Mouse (Mus musculus) C2C12 (cell line): ENCODE results near the gene Anxa11. TPM values are rescaled to one million over a fixed set of nuclear protein-coding genes. Genes with fewer than 3 reads are reported as not detected.

Experiments used
- H3K27me3 ChIP-seq: one replicate; pipeline ENCODE4 v1.6.1; 2011; ENCODE audit not compliant: control insufficient read depth, insufficient read depth, insufficient read length
- H3K36me3 ChIP-seq: one replicate; pipeline ENCODE4 v1.6.1; 2011; ENCODE audit not compliant: control insufficient read depth, insufficient read depth
- H3K4me3 ChIP-seq: one replicate; pipeline ENCODE4 v1.5.1; 2011; ENCODE audit warnings: mild to moderate bottlenecking, control low read depth; ENCODE audit not compliant: poor library complexity, insufficient read depth, severe bottlenecking
- H3K79me2 ChIP-seq: one replicate; pipeline ENCODE4 v1.6.1; 2011; ENCODE audit not compliant: control insufficient read depth, insufficient read depth
- H3K79me3 ChIP-seq: one replicate; pipeline ENCODE4 v1.6.1; 2011; ENCODE audit warnings: low read depth, control low read depth
- H3ac ChIP-seq: one replicate; pipeline ENCODE3; 2011; ENCODE audit warnings: low read depth; ENCODE audit not compliant: control insufficient read depth, insufficient read length
- CEBPB ChIP-seq: IDR thresholded peaks from one replicate; pipeline ENCODE4 v1.6.1; 2011; ENCODE audit warnings: low read depth, mild to moderate bottlenecking, control low read depth, moderate library complexity
- CTCF ChIP-seq: IDR thresholded peaks from one replicate; pipeline ENCODE4 v1.5.1; 2011; ENCODE audit not compliant: control insufficient read depth, insufficient read depth, insufficient read length
- FOSL1 ChIP-seq: IDR thresholded peaks from one replicate; pipeline ENCODE4 v1.8.0; 2011; ENCODE audit warnings: mild to moderate bottlenecking, low read length; ENCODE audit not compliant: poor library complexity, insufficient read depth, severe bottlenecking
- MAX ChIP-seq: IDR thresholded peaks from one replicate; pipeline ENCODE4 v1.6.1; 2011; ENCODE audit warnings: mild to moderate bottlenecking, control low read depth
- MYOD1 ChIP-seq: IDR thresholded peaks from one replicate; pipeline ENCODE4 v1.6.1; 2011; ENCODE audit warnings: low read depth; ENCODE audit not compliant: control insufficient read depth, insufficient read length
- MYOG ChIP-seq: IDR thresholded peaks from one replicate; pipeline ENCODE4 v1.6.1; 2011; ENCODE audit not compliant: control insufficient read depth, insufficient read length; ENCODE audit errors: extremely low read depth
- USF1 ChIP-seq: IDR thresholded peaks from one replicate; pipeline ENCODE4 v1.6.1; 2011; ENCODE audit warnings: low read depth, mild to moderate bottlenecking, control low read depth, moderate library complexity
- long read RNA-seq, 2 experiments: library from polyadenylated mRNA; unstranded; transcript quantifications; one replicate each; pipeline ENCODE4 v2.0.0; 2019 to 2020
- polyA plus RNA-seq: library from polyadenylated mRNA; unstranded; fragments of >200 nt; fragmentation: generic; extraction: Trizol; gene quantifications from one replicate; pipeline ENCODE4 v1.2.1, GENCODE M21; 2012; ENCODE audit warnings: missing spikeins

Anxa11 gene
- 33.3 TPM for polyA plus RNA-seq
- long read RNA-seq, experiment 1, partial matches to known transcripts = 1 of 5 reads
- long read RNA-seq, experiment 1, other reads (novel, unspliced or antisense) = 1 of 5 reads
- long read RNA-seq, experiment 2, transcript Anxa11-201 (15 exons, 2,394 nt) = major isoform, 69 of 73 reads
- long read RNA-seq, experiment 2, partial matches to known transcripts = 0 of 73 reads
- long read RNA-seq, experiment 2, other reads (novel, unspliced or antisense) = 4 of 73 reads

GRCm38 (mm10) chr14:25841991-25842687 lies at the start of gene Anxa11:
Gene Anxa11, plus strand, starts transcription at chr14:25842156.
- no peak for TF ChIP-seq MAX
- TF ChIP-seq MYOG = no peak
- no peak for TF ChIP-seq USF1
- TF ChIP-seq CTCF = no peak
- TF ChIP-seq FOSL1 = no peak
- no peak for TF ChIP-seq CEBPB
- no peak for TF ChIP-seq MYOD1
- H3ac ChIP-seq = peak within 1 kb of the TSS; percentile 84

DNA sequence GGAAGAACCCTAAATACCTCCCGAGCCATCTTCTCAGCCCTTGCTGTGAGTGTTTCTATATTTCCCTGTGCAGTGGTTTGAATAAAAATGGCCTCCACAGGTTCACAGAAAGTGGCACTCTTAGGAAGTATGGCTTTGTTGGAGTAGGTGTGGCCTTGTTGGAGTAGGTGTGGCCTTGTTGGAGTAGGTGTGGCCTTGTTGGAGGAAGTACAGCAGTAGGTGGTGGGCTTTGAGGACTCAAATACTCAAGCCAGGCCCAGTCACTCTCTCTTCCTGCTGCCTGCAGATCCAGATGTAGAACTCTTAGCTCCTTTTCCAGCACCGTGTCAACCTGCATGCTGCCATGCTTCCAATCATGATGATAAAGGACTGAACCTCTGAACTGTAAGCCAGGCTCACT lies 47.6 kb upstream of the Anxa11 start:
- no peaks in the 10 kb centered on the region for H3K79me2 ChIP-seq
- H3K27me3 ChIP-seq = no peaks in the 10 kb centered on the region
- TF ChIP-seq CTCF = no peak
- no peak for TF ChIP-seq CEBPB
- no peaks in the 10 kb centered on the region for H3K36me3 ChIP-seq
- no peak overlapping the region for H3ac ChIP-seq
- no peaks in the 10 kb centered on the region for H3K79me3 ChIP-seq
- H3K4me3 ChIP-seq = no peak overlapping the region

More at GRCm38 (mm10) chr14:25841991-25842687, at the start of gene Anxa11:
- Histone ChIP-seq H3K79me3 (no peaks in the 10 kb centered on the region), H3K79me2 (peaks cover 17% of the 10 kb centered on the region), H3K27me3 (no peaks in the 10 kb centered on the region), H3K4me3 (peak within 1 kb of the TSS; percentile 64), H3K36me3 (no peaks in the 10 kb centered on the region)

DNA sequence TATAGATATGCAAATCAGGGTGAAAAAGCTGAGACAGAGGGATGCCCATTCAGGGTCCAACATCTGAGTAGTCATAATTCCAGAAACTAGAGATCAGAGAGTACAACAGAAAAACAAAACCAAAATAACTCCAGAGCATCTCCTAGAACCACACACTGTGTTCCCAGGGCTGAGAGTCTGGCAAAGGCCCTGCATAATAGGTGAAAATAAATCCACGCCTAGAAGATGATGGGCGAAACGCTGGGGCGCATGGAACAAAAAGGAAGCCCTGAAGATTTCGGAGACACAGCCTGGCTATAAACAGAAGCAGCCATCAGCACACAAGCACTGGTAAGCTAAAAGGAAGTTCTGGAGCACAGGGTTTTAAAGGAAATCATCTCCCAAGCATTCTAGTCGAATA lies 46.9 kb upstream of the Anxa11 start:
- H3K4me3 ChIP-seq = no peak overlapping the region
- H3K27me3 ChIP-seq = no peaks in the 10 kb centered on the region
- TF ChIP-seq CTCF (no peak), MYOG (no peak), MYOD1 (no peak), FOSL1 (no peak), USF1 (no peak), MAX (no peak), CEBPB (no peak)
- H3K79me2 ChIP-seq = no peaks in the 10 kb centered on the region
- no peaks in the 10 kb centered on the region for H3K79me3 ChIP-seq
- no peak overlapping the region for H3ac ChIP-seq
- H3K36me3 ChIP-seq = no peaks in the 10 kb centered on the region

DNA sequence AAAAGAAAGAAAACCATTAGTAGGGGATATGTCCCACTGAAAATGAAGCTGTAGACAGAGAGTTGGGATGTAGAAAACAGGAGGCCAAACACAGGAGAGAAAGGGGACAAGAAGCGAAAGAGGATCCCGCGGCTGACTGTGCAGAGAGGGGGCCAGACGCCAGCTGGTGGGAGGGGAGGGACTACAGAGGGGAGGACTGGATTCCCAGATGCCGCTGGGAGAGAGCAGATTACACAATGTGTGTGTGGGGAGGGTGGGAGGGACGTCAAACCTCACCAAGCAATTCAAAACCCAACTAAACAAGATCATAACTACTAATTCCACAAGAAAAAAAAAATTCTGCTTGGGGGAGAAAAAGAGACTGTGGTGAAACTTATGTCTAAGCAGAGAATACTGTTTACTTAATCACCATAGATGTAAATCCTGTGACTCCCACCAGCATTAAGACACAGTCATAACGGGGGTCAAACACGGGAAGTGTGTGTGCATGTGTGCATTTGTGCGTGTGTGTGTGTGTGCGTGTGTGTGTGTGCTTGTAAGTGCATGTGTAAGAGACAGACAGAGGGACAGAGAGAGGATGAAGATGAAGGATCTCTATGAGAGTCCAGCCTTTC lies 46.3 kb upstream of the Anxa11 start:
- H3K79me3 ChIP-seq = no peaks in the 10 kb centered on the region
- no peaks in the 10 kb centered on the region for H3K36me3 ChIP-seq
- H3K79me2 ChIP-seq = no peaks in the 10 kb centered on the region
- TF ChIP-seq CEBPB (no peak), MAX (no peak), MYOD1 (no peak), CTCF (no peak), MYOG (no peak), USF1 (no peak), FOSL1 (no peak)
- H3K27me3 ChIP-seq = no peaks in the 10 kb centered on the region
- H3ac ChIP-seq = no peak overlapping the region
- no peak overlapping the region for H3K4me3 ChIP-seq

DNA sequence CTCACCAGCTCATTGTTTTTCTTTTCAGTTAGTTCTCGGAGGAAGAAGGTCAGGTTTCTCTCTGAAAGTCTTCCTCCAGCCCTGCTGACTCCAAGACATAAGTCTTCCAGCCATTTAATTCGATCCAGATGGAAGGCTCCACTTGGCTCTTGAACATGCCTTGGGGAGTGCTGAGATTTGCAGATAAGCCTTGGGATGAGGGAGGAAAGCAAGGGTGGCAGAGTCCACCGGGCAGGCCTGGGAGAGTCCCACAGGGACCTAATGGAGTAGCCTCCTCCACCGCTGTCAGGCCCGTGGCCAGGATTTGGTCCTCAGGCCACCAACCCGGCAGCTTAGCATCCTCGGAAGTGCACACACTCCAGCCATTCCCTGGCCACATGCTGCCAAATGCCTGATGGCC lies 45.3 kb upstream of the Anxa11 start:
- Histone ChIP-seq H3K27me3 (no peaks in the 10 kb centered on the region), H3K36me3 (no peaks in the 10 kb centered on the region), H3ac (no peak overlapping the region), H3K79me3 (no peaks in the 10 kb centered on the region), H3K4me3 (no peak overlapping the region), H3K79me2 (no peaks in the 10 kb centered on the region)
- TF ChIP-seq MAX = no peak
- TF ChIP-seq CTCF = no peak
- no peak for TF ChIP-seq MYOG
- TF ChIP-seq MYOD1 = no peak
- TF ChIP-seq USF1 = no peak
- TF ChIP-seq FOSL1 = no peak
- TF ChIP-seq CEBPB = no peak
